Mouse (Mus musculus): ENCODE measurements around the gene Gh.

DNA sequence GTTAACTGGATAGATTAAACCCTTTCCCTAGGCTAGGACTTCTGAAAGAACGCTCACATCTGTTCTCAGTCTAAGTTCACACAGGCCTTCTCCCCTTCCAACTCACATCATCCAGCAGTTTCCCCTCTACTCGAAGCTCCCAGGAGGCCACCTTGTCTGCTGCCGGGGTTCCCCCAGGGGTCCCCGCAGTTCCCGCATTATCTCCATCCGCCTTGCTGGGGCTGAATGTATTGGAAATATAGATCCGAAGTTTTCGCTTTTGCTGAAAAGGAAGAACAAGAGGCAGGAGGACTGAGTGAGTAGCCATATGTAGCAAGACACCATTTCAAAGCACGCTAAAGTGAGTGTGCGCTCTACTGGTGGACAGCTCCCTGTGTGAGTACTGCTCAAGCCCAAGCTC is 35.2 kb downstream of the Gh start:
- TF ChIP-seq CTCF (IDR thresholded peaks at IDR 0.05; ENCODE audit: low read depth) (no peak), EP300 (IDR thresholded peaks at IDR 0.05; ENCODE audit: low read depth) (no peak)
